Mouse (Mus musculus) embryonic facial prominence, embryonic 15.5 days (tissue): ENCODE results near the gene 4933416C03Rik. TPM values are rescaled to one million over a fixed set of nuclear protein-coding genes. Genes with fewer than 3 reads are reported as not detected.

Experiments
- ATAC-seq: fragments of 200-750 bp; cut with Nextera tagmentation; 2 replicates; pipeline ENCODE4 v1.8.0; 2017; ENCODE audit warnings: low read depth, moderate TSS enrichment; ENCODE audit not compliant: insufficient number of reproducible peaks, low FRiP score, low TSS enrichment
- H3K27ac ChIP-seq: fragments of 300-500 bp; sonication (generic); replicated peaks from 2 replicates; pipeline ENCODE4 v1.5.1; 2015; ENCODE audit warnings: mild to moderate bottlenecking, inconsistent platforms
- H3K27me3 ChIP-seq: fragments of 300-500 bp; sonication (generic); 2 replicates; pipeline ENCODE4 v1.6.1; 2015; ENCODE audit warnings: inconsistent platforms
- H3K36me3 ChIP-seq: fragments of 300-500 bp; sonication (generic); 2 replicates; pipeline ENCODE4 v1.6.1; 2015; ENCODE audit warnings: mild to moderate bottlenecking, inconsistent platforms
- H3K4me1 ChIP-seq: fragments of 300-500 bp; sonication (generic); 2 replicates; pipeline ENCODE4 v1.6.1; 2015; ENCODE audit warnings: inconsistent platforms
- H3K4me2 ChIP-seq: fragments of 300-500 bp; sonication (generic); replicated peaks from 2 replicates; pipeline ENCODE4 v1.6.1; 2015; ENCODE audit warnings: mild to moderate bottlenecking, inconsistent platforms
- H3K4me3 ChIP-seq: fragments of 300-500 bp; sonication (generic); replicated peaks from 2 replicates; pipeline ENCODE4 v1.5.1; 2015; ENCODE audit warnings: mild to moderate bottlenecking, inconsistent platforms
- H3K9ac ChIP-seq: fragments of 300-500 bp; sonication (generic); 2 replicates; pipeline ENCODE4 v1.6.1; 2015; ENCODE audit warnings: inconsistent platforms
- H3K9me3 ChIP-seq: fragments of 300-500 bp; sonication (generic); replicated peaks from 2 replicates; pipeline ENCODE4 v1.6.1; 2016; ENCODE audit warnings: inconsistent platforms
- WGBS: fragments of 180-500 bp; shearing (Covaris S2); methylation state at CpG from one replicate; pipeline ENCODE4 v1.1.7; 2015; 5-methylcytosine and 5-hydroxymethylcytosine counted together
- polyA plus RNA-seq: library from polyadenylated mRNA; unstranded; fragments of >200 nt; fragmentation: Nextera tagmentation; extraction: Ambion mirVana; gene quantifications from 2 replicates; pipeline ENCODE4 v1.2.1, GENCODE M21; 2015

4933416C03Rik gene
- not detected in 2 replicates for polyA plus RNA-seq

DNA sequence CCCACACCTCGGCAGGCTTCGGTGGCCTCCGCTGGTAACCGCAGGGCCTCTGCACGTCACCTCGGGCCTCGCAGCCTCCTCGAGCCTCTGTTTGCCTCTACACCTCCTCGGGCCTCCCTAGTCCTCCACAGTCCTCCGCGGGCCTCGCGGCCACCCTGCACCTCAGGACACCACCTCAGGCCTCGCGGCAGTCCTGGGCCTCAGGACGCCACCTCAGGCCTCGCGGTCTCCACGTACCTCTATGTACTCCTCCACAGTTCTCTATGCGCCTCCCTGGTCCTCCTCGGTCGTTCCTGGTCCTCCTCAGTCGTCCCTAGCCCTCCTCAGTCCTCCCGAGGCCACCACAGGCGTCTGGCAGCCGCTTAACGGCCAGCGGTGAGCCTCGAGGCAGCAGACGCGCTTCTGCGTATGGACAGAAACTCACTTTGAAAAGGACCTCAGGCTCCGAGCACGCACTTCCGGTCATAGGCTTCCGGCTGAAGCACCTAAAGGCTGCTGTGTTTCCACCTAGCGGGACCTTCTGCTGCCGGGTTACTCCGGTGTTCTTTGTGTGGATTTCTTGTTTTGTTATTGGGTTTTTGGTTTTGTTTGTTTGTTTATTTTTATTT is at the start of gene 4933416C03Rik:
4933416C03Rik (minus strand) TSS at position 51 of the 608 bp plus-strand sequence.
- H3K4me1 ChIP-seq: no peaks in the 10 kb centered on the region
- no peak for ATAC-seq
- no peaks in the 10 kb centered on the region for H3K27me3 ChIP-seq
- no peaks in the 10 kb centered on the region for H3K9me3 ChIP-seq
- WGBS: 94% methylated on average over 39 of the region's 39 CpGs
- no peaks in the 10 kb centered on the region for H3K36me3 ChIP-seq
- H3K27ac ChIP-seq: no peak within 1 kb of the TSS
- no peak within 1 kb of the TSS for H3K4me2 ChIP-seq
- no peak within 1 kb of the TSS for H3K4me3 ChIP-seq
- H3K9ac ChIP-seq: no peak within 1 kb of the TSS

DNA sequence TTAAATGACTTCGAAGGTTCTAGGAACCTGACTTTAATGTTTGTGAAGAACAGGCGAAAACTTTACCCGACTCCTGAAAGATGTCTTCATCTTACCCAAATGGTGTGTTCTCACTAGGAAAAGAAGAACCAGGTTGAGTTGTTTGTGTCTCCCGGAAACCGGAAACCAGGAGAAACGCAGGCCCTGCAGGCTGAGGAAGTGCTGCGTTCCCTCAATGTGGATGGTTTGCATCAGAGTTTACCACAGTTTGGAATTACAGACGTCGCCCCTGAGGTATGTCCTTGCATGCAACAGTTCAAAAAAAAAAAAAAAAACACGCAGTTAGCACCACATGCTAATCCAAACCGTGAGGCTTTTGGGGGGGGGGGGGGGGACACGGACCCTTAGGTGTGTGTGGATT is 48.6 kb upstream of the 4933416C03Rik start:
- WGBS: 35% methylated on average over 12 of the region's 12 CpGs
- H3K36me3 ChIP-seq: no peaks in the 10 kb centered on the region

DNA sequence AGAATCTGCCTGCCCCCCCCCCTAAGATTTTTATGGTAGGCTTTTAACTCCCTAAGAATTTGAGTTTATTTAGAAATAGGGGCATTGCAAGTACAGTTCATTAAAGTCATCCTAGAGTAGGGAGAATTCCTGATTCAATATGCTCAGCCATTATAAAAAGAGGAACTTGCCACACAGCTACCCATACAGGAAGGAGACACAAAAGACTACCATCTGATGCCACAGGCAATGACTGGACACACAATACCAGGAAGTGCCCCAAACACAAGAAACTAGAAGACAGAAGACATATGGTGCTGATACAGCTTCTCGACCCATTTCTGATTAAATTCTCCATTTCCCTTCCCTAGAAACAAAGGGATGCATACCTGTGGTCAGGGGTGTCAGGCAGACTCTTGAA is 43.0 kb upstream of the 4933416C03Rik start:
- Histone ChIP-seq H3K4me3 (no peak overlapping the region), H3K9ac (no peak overlapping the region), H3K9me3 (no peaks in the 10 kb centered on the region), H3K27ac (no peak overlapping the region), H3K4me2 (no peak overlapping the region), H3K36me3 (no peaks in the 10 kb centered on the region), H3K27me3 (no peaks in the 10 kb centered on the region), H3K4me1 (no peaks in the 10 kb centered on the region)
- ATAC-seq: no peak
- WGBS: 58% methylated on average over 1 of the region's 1 CpGs

More for the DNA sequence above, 48.6 kb upstream of the 4933416C03Rik start:
- H3K4me1 ChIP-seq: no peaks in the 10 kb centered on the region
- ATAC-seq: no peak
- H3K27ac ChIP-seq: no peak overlapping the region
- H3K4me3 ChIP-seq: no peak overlapping the region
- no peaks in the 10 kb centered on the region for H3K9me3 ChIP-seq
- H3K27me3 ChIP-seq: no peaks in the 10 kb centered on the region
- H3K4me2 ChIP-seq: no peak overlapping the region
- no peak overlapping the region for H3K9ac ChIP-seq

DNA sequence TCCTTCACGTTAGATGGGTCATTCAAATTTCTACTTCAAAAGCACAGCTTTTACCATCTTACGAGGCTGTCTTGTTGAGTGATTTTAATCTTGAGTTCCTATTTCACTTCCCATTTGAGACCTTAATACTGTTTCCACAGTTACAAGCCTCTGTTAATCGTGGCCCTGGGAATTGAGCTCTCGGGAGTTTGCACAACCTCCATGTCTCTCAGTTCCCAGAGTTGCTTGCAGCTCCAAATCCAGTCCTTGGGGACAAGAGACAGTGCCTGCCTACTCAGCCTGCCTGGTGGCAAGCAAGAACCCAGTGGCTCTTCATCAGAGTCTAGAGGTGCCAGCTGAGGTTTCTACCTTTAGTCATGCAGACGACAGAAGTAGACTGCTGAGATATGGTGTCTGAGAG is 41.0 kb upstream of the 4933416C03Rik start:
- Histone ChIP-seq H3K4me2 (no peak overlapping the region), H3K4me1 (no peaks in the 10 kb centered on the region), H3K27me3 (no peaks in the 10 kb centered on the region), H3K27ac (no peak overlapping the region), H3K9me3 (no peaks in the 10 kb centered on the region), H3K9ac (no peak overlapping the region), H3K4me3 (no peak overlapping the region), H3K36me3 (no peaks in the 10 kb centered on the region)
- 41% methylated on average over 5 of the region's 5 CpGs for WGBS
- ATAC-seq: no peak

DNA sequence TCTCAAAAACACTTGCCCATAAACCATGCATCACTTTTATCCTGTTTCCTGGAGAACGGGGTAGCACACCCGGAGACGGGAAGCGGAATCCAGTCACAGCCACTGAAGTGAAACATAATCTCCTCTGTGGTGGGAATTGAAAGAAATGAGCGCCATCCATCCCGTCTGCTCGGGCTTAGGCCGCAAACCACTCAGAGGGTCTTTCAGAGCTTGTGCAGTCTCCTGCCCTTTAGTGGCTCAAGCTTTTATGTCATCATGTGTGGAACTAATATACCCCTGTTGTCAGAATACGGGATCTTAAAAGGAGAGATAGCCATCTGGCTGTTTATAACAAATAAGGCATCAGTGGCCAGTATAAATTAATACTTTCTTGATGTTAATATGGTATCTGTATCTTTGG is 32.4 kb upstream of the 4933416C03Rik start:
- H3K4me3 ChIP-seq: no peak overlapping the region
- H3K9me3 ChIP-seq: no peaks in the 10 kb centered on the region
- 0 out of 2 replicates have a peak, but pooled peaks have one; percentile 43 for ATAC-seq
- H3K4me2 ChIP-seq: no peak overlapping the region
- no peaks in the 10 kb centered on the region for H3K4me1 ChIP-seq
- H3K36me3 ChIP-seq: no peaks in the 10 kb centered on the region
- 30% methylated on average over 9 of the region's 9 CpGs for WGBS
- no peaks in the 10 kb centered on the region for H3K27me3 ChIP-seq
- no peak overlapping the region for H3K27ac ChIP-seq
- no peak overlapping the region for H3K9ac ChIP-seq

DNA sequence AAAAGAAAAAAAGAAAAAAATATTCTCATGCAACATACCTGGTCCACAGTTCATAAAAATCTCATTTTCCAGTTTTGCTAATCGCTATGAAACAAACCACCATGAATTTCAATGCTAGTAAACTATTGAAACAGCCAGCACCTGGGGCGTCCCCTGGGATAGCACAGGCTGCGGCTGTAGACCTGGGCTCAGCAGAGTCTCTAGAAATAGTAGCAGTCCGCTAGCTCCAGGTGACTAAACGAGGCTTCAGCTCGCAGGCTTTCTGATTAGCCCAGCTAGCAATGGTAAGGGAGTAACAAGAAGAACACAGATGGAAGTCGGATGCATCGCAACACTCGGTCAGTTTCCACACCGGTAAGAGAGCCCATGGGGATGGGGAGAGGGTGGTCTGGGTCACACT is 30.0 kb upstream of the 4933416C03Rik start:
- 85% methylated on average over 10 of the region's 10 CpGs for WGBS
- Histone ChIP-seq H3K36me3 (no peaks in the 10 kb centered on the region), H3K9me3 (no peaks in the 10 kb centered on the region), H3K4me3 (no peak overlapping the region), H3K27me3 (no peaks in the 10 kb centered on the region), H3K4me2 (no peak overlapping the region), H3K9ac (no peak overlapping the region), H3K27ac (no peak overlapping the region), H3K4me1 (no peaks in the 10 kb centered on the region)
- ATAC-seq: no peak

DNA sequence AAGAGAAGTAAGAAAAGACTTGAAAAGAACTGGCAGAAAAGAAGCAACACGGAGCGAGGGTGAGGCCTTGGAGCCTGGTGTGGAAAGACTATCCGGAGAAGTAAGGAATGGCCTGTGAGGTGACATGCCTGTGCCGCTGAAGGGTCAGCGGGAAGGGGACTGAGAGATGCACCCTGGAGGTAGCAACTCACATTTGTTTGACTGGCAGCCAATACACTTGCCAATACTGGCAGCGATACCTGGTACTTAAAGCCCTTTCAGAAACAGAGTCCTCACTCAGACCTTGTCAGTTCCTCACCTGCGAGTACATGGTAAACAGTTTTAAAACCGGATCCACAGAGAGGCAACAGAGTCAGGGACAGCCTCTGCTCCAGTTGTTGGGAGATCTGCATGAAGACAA is 26.5 kb upstream of the 4933416C03Rik start:
- Histone ChIP-seq H3K27me3 (no peaks in the 10 kb centered on the region), H3K9ac (no peak overlapping the region), H3K36me3 (no peaks in the 10 kb centered on the region), H3K27ac (no peak overlapping the region), H3K4me2 (no peak overlapping the region), H3K4me1 (no peaks in the 10 kb centered on the region), H3K9me3 (no peaks in the 10 kb centered on the region), H3K4me3 (no peak overlapping the region)
- WGBS: 88% methylated on average over 8 of the region's 8 CpGs
- no peak for ATAC-seq

DNA sequence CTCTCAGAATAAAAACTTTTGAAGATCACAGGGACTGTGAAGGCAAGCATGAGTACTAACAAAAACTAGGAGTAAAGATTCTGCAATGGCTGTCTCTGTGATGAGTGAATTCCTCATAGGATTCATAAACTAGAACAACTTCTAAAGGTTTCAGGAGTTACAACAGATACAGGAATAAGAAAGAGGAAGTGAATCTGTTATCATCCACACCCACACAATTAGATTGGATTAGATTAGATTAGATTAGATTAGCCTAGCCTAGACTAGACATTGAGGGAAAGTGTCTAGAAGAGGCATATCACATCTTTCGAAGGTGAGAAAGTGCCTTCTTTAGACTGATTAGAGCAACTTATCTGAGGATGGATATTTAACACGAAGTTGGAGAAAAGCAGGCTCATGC is 21.5 kb upstream of the 4933416C03Rik start:
- no peak overlapping the region for H3K27ac ChIP-seq
- H3K36me3 ChIP-seq: no peaks in the 10 kb centered on the region
- no peaks in the 10 kb centered on the region for H3K4me1 ChIP-seq
- 83% methylated on average over 2 of the region's 2 CpGs for WGBS
- ATAC-seq: no peak
- no peak overlapping the region for H3K4me3 ChIP-seq
- H3K9me3 ChIP-seq: no peaks in the 10 kb centered on the region
- H3K9ac ChIP-seq: no peak overlapping the region
- no peak overlapping the region for H3K4me2 ChIP-seq
- H3K27me3 ChIP-seq: no peaks in the 10 kb centered on the region

DNA sequence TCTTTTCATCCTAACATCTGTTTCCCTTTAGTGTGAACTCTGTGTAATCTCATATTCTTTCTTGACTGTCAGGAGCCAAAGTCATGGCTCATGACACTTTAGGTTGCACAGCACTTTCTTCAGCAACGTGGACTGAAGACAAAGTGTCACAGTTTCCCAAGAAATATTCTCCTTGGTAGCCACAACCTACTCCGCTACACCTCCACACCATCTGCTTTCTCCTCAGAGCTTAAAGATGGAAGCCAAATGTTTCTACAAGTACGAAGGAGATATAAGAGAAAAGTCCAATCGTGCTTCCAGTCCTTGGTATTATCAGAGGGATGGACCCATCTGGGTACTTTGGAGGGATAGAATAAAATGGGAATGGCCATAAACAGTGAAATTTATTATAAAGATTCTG is 18.5 kb upstream of the 4933416C03Rik start:
- ATAC-seq: no peak
- 62% methylated on average over 4 of the region's 4 CpGs for WGBS

DNA sequence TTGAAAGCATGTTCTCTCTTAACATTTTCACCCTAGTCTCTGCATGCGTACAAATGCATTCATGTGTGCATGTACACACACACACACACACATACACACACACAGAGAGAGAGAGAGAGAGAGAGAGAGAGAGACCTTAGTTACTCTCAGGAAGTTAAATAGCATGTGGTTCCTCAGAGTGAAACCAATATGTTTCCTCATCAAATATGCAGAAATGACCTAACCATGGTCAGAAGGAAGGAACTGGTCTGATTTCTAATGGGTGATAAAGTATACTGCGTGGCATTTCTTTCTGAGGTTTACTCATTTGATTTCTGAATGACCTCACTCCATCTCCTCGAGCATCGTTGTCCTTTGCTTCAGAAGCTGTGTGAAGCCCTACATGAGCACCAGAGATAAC is 17.5 kb upstream of the 4933416C03Rik start:
- no peak overlapping the region for H3K4me2 ChIP-seq
- no peak for ATAC-seq
- H3K27me3 ChIP-seq: no peaks in the 10 kb centered on the region
- H3K4me3 ChIP-seq: no peak overlapping the region
- 84% methylated on average over 4 of the region's 4 CpGs for WGBS
- H3K36me3 ChIP-seq: no peaks in the 10 kb centered on the region
- no peak overlapping the region for H3K9ac ChIP-seq
- H3K27ac ChIP-seq: no peak overlapping the region
- H3K4me1 ChIP-seq: no peaks in the 10 kb centered on the region
- H3K9me3 ChIP-seq: no peaks in the 10 kb centered on the region

More for the DNA sequence above, 18.5 kb upstream of the 4933416C03Rik start:
- Histone ChIP-seq H3K9ac (no peak overlapping the region), H3K9me3 (no peaks in the 10 kb centered on the region), H3K4me1 (no peaks in the 10 kb centered on the region), H3K27ac (no peak overlapping the region), H3K4me2 (no peak overlapping the region), H3K27me3 (no peaks in the 10 kb centered on the region), H3K4me3 (no peak overlapping the region), H3K36me3 (no peaks in the 10 kb centered on the region)

DNA sequence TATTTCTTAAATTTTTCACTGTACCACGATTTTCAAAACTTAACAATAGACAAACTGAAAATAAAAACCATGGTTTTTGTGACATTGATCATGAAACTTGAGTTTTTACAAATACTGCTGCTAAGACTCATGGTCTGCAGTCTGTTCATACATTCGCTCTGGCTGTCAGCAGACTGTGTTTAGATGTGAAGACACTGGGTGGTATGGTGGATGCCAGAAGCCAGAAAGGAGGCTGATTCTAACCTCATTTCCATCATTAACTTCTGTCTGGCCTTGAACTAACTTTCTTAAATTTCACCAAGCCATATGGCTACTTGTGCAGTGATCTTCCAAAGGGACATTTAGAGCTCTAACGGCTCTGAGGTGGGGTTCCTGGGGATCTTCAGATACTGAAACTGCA is 16.7 kb upstream of the 4933416C03Rik start:
- 66% methylated on average over 3 of the region's 3 CpGs for WGBS
- Histone ChIP-seq H3K4me3 (no peak overlapping the region), H3K36me3 (no peaks in the 10 kb centered on the region), H3K27me3 (no peaks in the 10 kb centered on the region), H3K4me2 (no peak overlapping the region), H3K27ac (no peak overlapping the region), H3K9me3 (no peaks in the 10 kb centered on the region), H3K9ac (no peak overlapping the region), H3K4me1 (no peaks in the 10 kb centered on the region)
- ATAC-seq: no peak

DNA sequence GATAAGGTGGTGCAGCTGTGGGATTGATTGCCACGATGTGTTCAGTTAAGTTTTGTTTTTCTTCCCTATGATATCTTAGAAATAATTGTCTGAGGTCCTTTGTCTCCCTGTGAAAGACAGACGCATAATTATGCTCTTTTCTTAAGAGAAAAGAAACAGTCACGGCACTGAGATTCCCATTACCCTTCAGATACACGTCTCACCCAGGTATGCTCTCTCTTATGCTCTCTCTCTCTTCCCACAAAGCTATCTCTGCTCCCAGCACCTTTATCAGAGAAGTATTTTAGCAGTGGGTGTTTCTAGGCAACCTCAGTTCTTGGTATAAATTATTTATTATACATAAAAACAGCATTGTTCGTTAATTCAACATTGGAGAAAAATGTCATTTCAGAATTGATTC is 11.6 kb upstream of the 4933416C03Rik start:
- no peaks in the 10 kb centered on the region for H3K27me3 ChIP-seq
- ATAC-seq: no peak
- H3K4me3 ChIP-seq: no peak overlapping the region
- no peaks in the 10 kb centered on the region for H3K9me3 ChIP-seq
- H3K27ac ChIP-seq: no peak overlapping the region
- no peaks in the 10 kb centered on the region for H3K4me1 ChIP-seq
- no peak overlapping the region for H3K4me2 ChIP-seq
- 65% methylated on average over 5 of the region's 5 CpGs for WGBS
- H3K9ac ChIP-seq: no peak overlapping the region
- H3K36me3 ChIP-seq: no peaks in the 10 kb centered on the region
